Mouse (Mus musculus): ENCODE results near the gene Kctd13. TPM values are rescaled to one million over a fixed set of nuclear protein-coding genes. Genes with fewer than 3 reads are reported as not detected.

The Kctd13 gene
- polyA plus RNA-seq, 1 experiment from 2014 or later: 15.5 TPM

- Histone ChIP-seq H3K27ac (no peak overlapping the region), H3K9me3 (replicated peaks) (no peaks in the 10 kb centered on the region), H3K4me2 (no peak overlapping the region), H3K4me1 (peaks cover 5% of the 10 kb centered on the region; the same call in 1 of the 2 replicates), H3K36me3 (no peaks in the 10 kb centered on the region), H3K27me3 (peaks cover 28% of the 10 kb centered on the region), H3K9ac (no peak overlapping the region), H3K4me3 (replicated peaks) (no peak overlapping the region)
- no peak for ATAC-seq (replicated peaks; ENCODE audit: low FRiP score)
- WGBS: 52% methylated on average over 3 of the region's 3 CpGs
These were observed 36.9 kb downstream of the Kctd13 start for GRCm38 (mm10) chr7:126965568-126965967.

GRCm38 (mm10) chr7:126967361-126967760 is 38.7 kb downstream of the Kctd13 start:
- peaks cover 5% of the 10 kb centered on the region; the same call in 1 of the 2 replicates for H3K4me1 ChIP-seq
- no peak overlapping the region for H3K9ac ChIP-seq
- WGBS: 66% methylated on average over 6 of the region's 6 CpGs
- peaks cover 22% of the 10 kb centered on the region for H3K27me3 ChIP-seq
- 0 out of 2 replicates have a peak, but pooled peaks have one; percentile 15 for ATAC-seq (replicated peaks; ENCODE audit: low FRiP score)
- no peak overlapping the region for H3K27ac ChIP-seq
- H3K4me3 ChIP-seq (replicated peaks): no peak overlapping the region
- H3K4me2 ChIP-seq: no peak overlapping the region
- H3K9me3 ChIP-seq (replicated peaks): no peaks in the 10 kb centered on the region
- H3K36me3 ChIP-seq: no peaks in the 10 kb centered on the region

GRCm38 (mm10) chr7:126975493-126975892 is 46.8 kb downstream of the Kctd13 start:
- H3K9ac ChIP-seq: 0 out of 2 replicates have a peak overlapping the region, but pooled peaks have one; percentile 99
- ATAC-seq (replicated peaks; ENCODE audit: low FRiP score): no peak
- H3K9me3 ChIP-seq (replicated peaks): no peaks in the 10 kb centered on the region
- H3K4me3 ChIP-seq (replicated peaks): peak overlapping the region; percentile 100
- peaks cover 28% of the 10 kb centered on the region for H3K36me3 ChIP-seq
- peak overlapping the region; percentile 79 for H3K4me2 ChIP-seq
- WGBS: 8% methylated on average over 8 of the region's 8 CpGs
- peaks cover 25% of the 10 kb centered on the region for H3K4me1 ChIP-seq
- H3K27me3 ChIP-seq: no peaks in the 10 kb centered on the region
- peak overlapping the region; percentile 92; the same call in 1 of the 2 replicates for H3K27ac ChIP-seq

DNA sequence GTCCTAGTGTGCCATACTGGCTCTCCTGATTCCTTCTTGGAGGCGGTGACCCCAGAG is 47.0 kb downstream of the Kctd13 start, which contains the start of gene Cdipt:
Gene Cdipt (plus strand): TSS at position 22 of the 57 bp plus-strand sequence.
- Histone ChIP-seq H3K27ac (peak within 1 kb of the TSS; percentile 92), H3K4me3 (replicated peaks) (peak within 1 kb of the TSS; percentile 100), H3K9ac (peak within 1 kb of the TSS; percentile 99), H3K4me1 (peaks cover 25% of the 10 kb centered on the region), H3K27me3 (no peaks in the 10 kb centered on the region), H3K36me3 (peaks cover 29% of the 10 kb centered on the region), H3K9me3 (replicated peaks) (no peaks in the 10 kb centered on the region), H3K4me2 (peak within 1 kb of the TSS; percentile 79)
- ATAC-seq (replicated peaks; ENCODE audit: low FRiP score): no peak
- 5% methylated on average over 1 of the region's 1 CpGs for WGBS

- Histone ChIP-seq H3K36me3 (peaks cover 34% of the 10 kb centered on the region), H3K4me3 (replicated peaks) (peak within 1 kb of the TSS; percentile 100), H3K4me2 (peak within 1 kb of the TSS; percentile 79), H3K9ac (peak within 1 kb of the TSS; percentile 99), H3K9me3 (replicated peaks) (no peaks in the 10 kb centered on the region), H3K27ac (peak within 1 kb of the TSS; percentile 92), H3K4me1 (peaks cover 25% of the 10 kb centered on the region), H3K27me3 (no peaks in the 10 kb centered on the region)
- WGBS: under 1% methylated on average over 53 of the region's 55 CpGs
- peak; percentile 96 for ATAC-seq (replicated peaks; ENCODE audit: low FRiP score)
These were observed 47.5 kb downstream of the Kctd13 start, which contains the start of gene Cdiptos for GRCm38 (mm10) chr7:126975950-126976866. TSS of gene Cdiptos (minus strand) at chr7:126976098.

GRCm38 (mm10) chr7:126976878-126977459 is 48.3 kb downstream of the Kctd13 start:
- peak overlapping the region; percentile 92 for H3K27ac ChIP-seq
- H3K9ac ChIP-seq: peak overlapping the region; percentile 99
- H3K4me2 ChIP-seq: peak overlapping the region; percentile 79
- H3K4me1 ChIP-seq: peaks cover 25% of the 10 kb centered on the region
- 25% methylated on average over 14 of the region's 14 CpGs for WGBS
- H3K4me3 ChIP-seq (replicated peaks): peak overlapping the region; percentile 100
- 0 out of 2 replicates have a peak, but pooled peaks have one; percentile 1 for ATAC-seq (replicated peaks; ENCODE audit: low FRiP score)
- H3K27me3 ChIP-seq: no peaks in the 10 kb centered on the region
- peaks cover 38% of the 10 kb centered on the region for H3K36me3 ChIP-seq
- H3K9me3 ChIP-seq (replicated peaks): no peaks in the 10 kb centered on the region

DNA sequence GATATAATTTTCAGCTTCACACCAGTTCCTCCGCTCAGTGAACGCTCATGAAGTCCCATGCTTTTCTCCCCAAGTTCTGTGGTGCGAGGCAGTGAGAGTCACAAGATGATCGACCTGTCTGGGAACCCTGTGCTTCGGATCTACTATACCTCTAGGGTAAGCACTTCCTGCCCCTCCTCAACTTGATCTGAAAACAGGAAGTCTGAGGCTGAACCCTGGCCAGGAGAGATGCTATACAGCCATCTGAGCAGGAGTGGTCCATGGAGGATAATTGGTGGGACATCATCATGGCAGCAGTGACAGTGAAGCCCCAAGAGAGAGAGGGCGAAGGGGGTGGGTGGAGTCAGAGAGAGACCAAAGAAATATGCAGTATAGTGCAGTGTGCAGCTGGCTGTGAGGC is 50.2 kb downstream of the Kctd13 start:
- Histone ChIP-seq H3K4me3 (replicated peaks) (no peak overlapping the region), H3K4me1 (peaks cover 25% of the 10 kb centered on the region), H3K4me2 (no peak overlapping the region), H3K9me3 (replicated peaks) (no peaks in the 10 kb centered on the region), H3K9ac (no peak overlapping the region), H3K27me3 (no peaks in the 10 kb centered on the region), H3K36me3 (peaks cover 38% of the 10 kb centered on the region), H3K27ac (no peak overlapping the region)
- WGBS: 90% methylated on average over 6 of the region's 6 CpGs
- no peak for ATAC-seq (replicated peaks; ENCODE audit: low FRiP score)

- no peak overlapping the region for H3K9ac ChIP-seq
- no peaks in the 10 kb centered on the region for H3K9me3 ChIP-seq (replicated peaks)
- no peak overlapping the region for H3K27ac ChIP-seq
- H3K4me1 ChIP-seq: peaks cover 21% of the 10 kb centered on the region
- H3K36me3 ChIP-seq: peaks cover 38% of the 10 kb centered on the region
- whole genome bisulfite sequencing: 84% methylated on average over 2 of the region's 2 CpGs
- no peak overlapping the region for H3K4me3 ChIP-seq (replicated peaks)
- no peak overlapping the region for H3K4me2 ChIP-seq
- no peak for ATAC-seq (replicated peaks; ENCODE audit: low FRiP score)
- H3K27me3 ChIP-seq: no peaks in the 10 kb centered on the region
These were observed 52.9 kb downstream of the Kctd13 start for GRCm38 (mm10) chr7:126981601-126982000.

- Histone ChIP-seq H3K9ac (no peak overlapping the region), H3K36me3 (peaks cover 38% of the 10 kb centered on the region), H3K4me2 (no peak overlapping the region), H3K9me3 (replicated peaks) (no peaks in the 10 kb centered on the region), H3K4me3 (replicated peaks) (no peak overlapping the region), H3K4me1 (peaks cover 17% of the 10 kb centered on the region), H3K27ac (no peak overlapping the region), H3K27me3 (no peaks in the 10 kb centered on the region)
- 83% methylated on average over 4 of the region's 4 CpGs for WGBS
- no peak for ATAC-seq (replicated peaks; ENCODE audit: low FRiP score)
These were observed 53.4 kb downstream of the Kctd13 start for GRCm38 (mm10) chr7:126982054-126982453.

DNA sequence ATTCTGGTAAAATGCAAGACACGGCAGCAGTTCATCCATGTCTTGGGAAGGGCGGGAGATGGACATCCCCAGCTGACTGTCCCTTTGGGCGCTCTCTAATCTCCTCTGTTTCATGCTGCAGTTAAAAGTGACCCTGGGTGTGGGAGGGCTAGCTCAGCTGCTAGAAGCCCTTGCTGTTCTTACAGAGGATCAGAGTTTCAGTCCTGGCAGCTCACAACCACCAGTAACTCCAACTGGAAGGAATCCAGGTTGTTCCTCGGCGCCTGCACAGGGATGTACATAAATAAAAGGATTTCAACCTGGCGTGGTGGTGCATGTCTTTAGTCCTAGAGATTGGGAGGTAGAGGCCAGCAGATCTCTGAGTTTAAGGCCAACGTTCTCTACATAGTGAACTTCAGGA is 54.4 kb downstream of the Kctd13 start:
- 70% methylated on average over 7 of the region's 7 CpGs for WGBS
- Histone ChIP-seq H3K9me3 (replicated peaks) (no peaks in the 10 kb centered on the region), H3K27ac (no peak overlapping the region), H3K36me3 (peaks cover 34% of the 10 kb centered on the region), H3K9ac (no peak overlapping the region), H3K27me3 (no peaks in the 10 kb centered on the region), H3K4me3 (replicated peaks) (no peak overlapping the region), H3K4me1 (peaks cover 7% of the 10 kb centered on the region; the same call in 1 of the 2 replicates), H3K4me2 (no peak overlapping the region)
- no peak for ATAC-seq (replicated peaks; ENCODE audit: low FRiP score)

- Histone ChIP-seq H3K27me3 (no peaks in the 10 kb centered on the region), H3K27ac (no peak overlapping the region), H3K36me3 (peaks cover 17% of the 10 kb centered on the region), H3K4me2 (no peak overlapping the region), H3K4me3 (replicated peaks) (no peak overlapping the region), H3K9me3 (replicated peaks) (no peaks in the 10 kb centered on the region), H3K9ac (no peak overlapping the region), H3K4me1 (0 out of 2 replicates have a peak, but pooled peaks cover 2% of the 10 kb centered on the region)
- ATAC-seq (replicated peaks; ENCODE audit: low FRiP score): no peak
- 22% methylated on average over 10 of the region's 10 CpGs for WGBS
These were observed 56.2 kb downstream of the Kctd13 start for GRCm38 (mm10) chr7:126984667-126985444.

GRCm38 (mm10) chr7:126986319-126986718 is 57.6 kb downstream of the Kctd13 start:
- Histone ChIP-seq H3K4me1 (0 out of 2 replicates have a peak, but pooled peaks cover 2% of the 10 kb centered on the region), H3K9me3 (replicated peaks) (no peaks in the 10 kb centered on the region), H3K4me2 (no peak overlapping the region), H3K27me3 (no peaks in the 10 kb centered on the region), H3K4me3 (replicated peaks) (no peak overlapping the region), H3K9ac (no peak overlapping the region), H3K27ac (no peak overlapping the region), H3K36me3 (peaks cover 3% of the 10 kb centered on the region)
- 39% methylated on average over 9 of the region's 9 CpGs for WGBS
- ATAC-seq (replicated peaks; ENCODE audit: low FRiP score): peak; percentile 66

Measured in kidney, embryonic 15.5 days (tissue).